Comparison of ENCODE assay signal across 19 mouse cellular contexts in genomic region chr8:121675161-121675560, GRCm38 (mm10). TPM values are rescaled to one million over a fixed set of nuclear protein-coding genes. Genes with fewer than 3 reads are reported as not detected.
DNase-seq lines count a peak whose midpoint lies in the region; TF ChIP-seq lines count a peak whose summit lies in the region.
"Had no signal": no experiment of that assay in that cellular context is flagged by ENCODE, and none has a peak within 500 bp of the region (broad histone marks: within the 10 kb centered on the region; RNA-seq: fewer than 3 reads in every experiment).

No protein-coding gene starts in this region.

- intact Hi-C loops in heart, postnatal 14 days (cut with DNase I), result no loop called here

- no peak for DNase-seq in layer of hippocampus, adult 2 months (ENCODE audit: low spot score in 2 of 2)
- DNase-seq in layer of hippocampus, adult 9-11 months, result no peak
- DNase-seq in right cerebral cortex, adult 18-20 months, result peak; percentile 34
- no peak for DNase-seq in right cerebral cortex, postnatal 4 days
- DNase-seq in ES-E14 (ENCODE audit: low read depth, low spot score), result no peak
- DNase-seq in urinary bladder, postnatal 25 days (ENCODE audit: low spot score), result no peak
- DNase-seq in heart, postnatal 14 days, result no peak
- DNase-seq: cerebellum, adult 18-20 months; cerebellum, postnatal 36 days; embryo, embryonic 11 days had no signal

- H3K4me1 ChIP-seq in ES-E14 (ENCODE audit: control insufficient read depth in 2 of 2, insufficient read depth in 2 of 2, low read length in 2 of 2, poor library complexity in 1 of 2), result peaks cover 2 to 6% of the 10 kb centered on the region in 2 experiments; a peak in 1 of 4 replicates
- H3K4me1 ChIP-seq: forebrain, embryonic 12.5 days had no signal

- peak overlapping the region; percentile 30 for H3K27ac ChIP-seq in layer of hippocampus, adult 2 months
- H3K27ac ChIP-seq in ES-E14 (ENCODE audit: insufficient read depth, low read depth, low read length, poor library complexity, severe bottlenecking), result no peak overlapping the region
- H3K27ac ChIP-seq: embryonic facial prominence, embryonic 12.5 days; forebrain, embryonic 12.5 days; heart, embryonic 10.5 days; hindbrain, embryonic 13.5 days; hindbrain, postnatal 0 days had no signal

- TF ChIP-seq CTCF in layer of hippocampus, adult 2 months (conservative IDR thresholded peaks at IDR 0.05), result no peak

- no peaks in the 10 kb centered on the region for H3K36me3 ChIP-seq in ES-E14 (ENCODE audit: control insufficient read depth, insufficient read depth, low read length, poor library complexity, severe bottlenecking)
- H3K36me3 ChIP-seq: embryonic facial prominence, embryonic 12.5 days; forebrain, embryonic 12.5 days; heart, embryonic 10.5 days; hindbrain, embryonic 13.5 days had no signal

- in situ Hi-C loops in ES-E14 (cut with MboI; ENCODE audit: low sequenced_read_pairs in 2 of 2, unreplicated experiment in 2 of 2), result no loop called here

- H3K4me3 ChIP-seq in layer of hippocampus, adult 2 months, result no peak overlapping the region
- H3K4me3 ChIP-seq in ES-E14 (ENCODE audit: insufficient read depth in 1 of 2, low read depth in 1 of 2, low read length in 2 of 2, poor library complexity in 1 of 2, severe bottlenecking in 1 of 2), result no peak overlapping the region
- H3K4me3 ChIP-seq: embryonic facial prominence, embryonic 12.5 days; forebrain, embryonic 12.5 days; heart, embryonic 10.5 days; hindbrain, embryonic 13.5 days had no signal

- peak overlapping the region; percentile 65 for H3K9ac ChIP-seq in ES-E14 (ENCODE audit: insufficient read depth, low read depth, low read length, poor library complexity, severe bottlenecking)
- H3K9ac ChIP-seq: embryonic facial prominence, embryonic 12.5 days; forebrain, embryonic 12.5 days; hindbrain, embryonic 13.5 days had no signal

- no peaks in the 10 kb centered on the region for H3K9me3 ChIP-seq in ES-E14 (ENCODE audit: control insufficient read depth, insufficient read depth, low read depth, low read length)
- H3K9me3 ChIP-seq: embryonic facial prominence, embryonic 12.5 days; forebrain, embryonic 12.5 days; heart, embryonic 10.5 days; hindbrain, embryonic 13.5 days had no signal

TF ChIP-seq in ES-E14, 5 proteins besides CTCF, POLR2A, EP300 and RAD21:
- TF ChIP-seq HCFC1 (IDR thresholded peaks at IDR 0.05; ENCODE audit: borderline replicate concordance, insufficient read depth, low read length) (no peak), MAFK (IDR thresholded peaks at IDR 0.05; ENCODE audit: insufficient read depth, low read depth, low read length) (no peak), CHD2 (IDR thresholded peaks at IDR 0.05; ENCODE audit: low read depth, low read length) (no peak), ZC3H11A (IDR thresholded peaks at IDR 0.05; ENCODE audit: borderline replicate concordance, low read depth, low read length) (no peak), ZNF384 (IDR thresholded peaks at IDR 0.05; ENCODE audit: low read depth, low read length) (no peak)
TF ChIP-seq in ES-E14: peak in this region for 0.

RNA-seq across cellular contexts. Expression of gene Zcchc14, which starts 22.5 kb away (rescaled TPM):
- total RNA-seq in layer of hippocampus, adult 2 months (2021), result 10 to 100 TPM; 92.5 to 93.2 TPM
- total RNA-seq in ES-E14 (2012; rRNA removed), result 18.6 and 19.6 TPM in 2 replicates
- 10 to 100 TPM; 33.9 to 38.5 TPM for total RNA-seq in heart, postnatal 14 days (2021)

RNA-seq across cellular contexts. Expression of gene Jph3, which starts 54.3 kb away (rescaled TPM):
- total RNA-seq in layer of hippocampus, adult 2 months (2021), result 100 to 1,000 TPM; 318 to 346 TPM
- 0.76 and 1.7 TPM in 2 replicates for total RNA-seq in ES-E14 (2012; rRNA removed)
- not detected for total RNA-seq in heart, postnatal 14 days (2021)
- total RNA-seq: gastrocnemius, adult 8-10 months; gastrocnemius, postnatal 36 days; heart, postnatal 10 days; hematopoietic stem cell, adult 5-6 weeks had no signal

Comparison
In these comparisons a context has a peak if more than half of its experiments do, and no peak if none do; other contexts are left out.
1. RNA of gene Jph3, which starts 54.3 kb away (total RNA-seq): 318 to 346 TPM in layer of hippocampus, adult 2 months; 0.76 to 1.7 TPM in ES-E14 and not detected in heart, postnatal 14 days; every median in the first group is over 100 times any median in the second.